Mouse (Mus musculus) testis, adult 2 months (tissue): ENCODE measurements around the gene Ift122.

Experiments
- CTCF ChIP-seq: fragments of 200-500 bp; IDR thresholded peaks from 2 replicates; pipeline ENCODE4 v1.5.1; 2012; ENCODE audit warnings: low read depth, mild to moderate bottlenecking, inconsistent platforms, low read length, moderate library complexity; ENCODE audit not compliant: control insufficient read depth, insufficient read depth, insufficient replicate concordance
- POLR2A ChIP-seq: fragments of 200-500 bp; IDR thresholded peaks from 2 replicates; pipeline ENCODE4 v1.6.1; 2012; ENCODE audit warnings: low read depth, mild to moderate bottlenecking, inconsistent platforms, low read length, moderate library complexity; ENCODE audit not compliant: control insufficient read depth

DNA sequence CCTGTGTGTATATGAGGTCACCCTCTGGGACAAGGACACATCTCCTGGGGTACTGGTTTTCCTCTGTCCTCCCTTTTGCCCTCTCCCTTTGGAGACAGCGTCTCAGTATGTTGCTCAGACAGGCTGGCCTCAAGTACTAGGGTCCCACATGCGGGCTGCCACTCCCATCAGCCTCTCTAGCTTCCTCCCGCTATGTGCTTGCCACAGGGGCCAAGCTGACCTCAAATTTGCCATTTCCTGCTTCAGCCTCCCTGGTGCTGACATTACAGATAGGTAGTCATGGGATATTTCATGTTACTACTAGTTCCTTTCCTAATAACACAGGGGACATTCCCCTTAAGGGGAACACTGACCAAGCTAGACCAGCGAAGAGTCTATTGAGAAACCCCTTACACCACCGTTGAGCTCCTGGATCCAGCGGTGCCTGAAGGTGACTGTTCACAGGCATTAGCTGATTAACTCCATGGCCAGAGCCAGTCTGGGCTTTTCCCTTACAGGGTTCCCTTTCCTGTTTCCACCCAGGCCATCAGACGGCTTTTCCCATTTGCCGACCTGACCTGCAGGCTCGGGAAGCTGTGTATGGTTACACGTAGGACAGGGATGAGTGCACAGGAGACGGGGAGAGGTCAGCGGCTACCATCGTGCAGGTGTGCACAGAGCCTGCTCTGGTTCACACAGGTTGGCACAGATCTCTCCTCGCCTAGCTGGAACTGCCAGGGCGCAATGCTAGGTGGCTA, 120.0 kb downstream of the Ift122 start:
- TF ChIP-seq CTCF (no peak), POLR2A (no peak)
